In genomic region chr6:129581274-129581673, GRCm38 (mm10) we compare ENCODE assay signal across 13 mouse cellular contexts. TPM values are rescaled to one million over a fixed set of nuclear protein-coding genes. Genes with fewer than 3 reads are reported as not detected.
DNase-seq lines count a peak whose midpoint lies in the region; ATAC-seq and TF ChIP-seq lines count a peak whose summit lies in the region.
"Had no signal": no experiment of that assay in that cellular context is flagged by ENCODE, and none has a peak within 500 bp of the region (broad histone marks: within the 10 kb centered on the region; RNA-seq: fewer than 3 reads in every experiment).

No protein-coding gene starts in this region.

- H3K9ac ChIP-seq in hindbrain, postnatal 0 days (replicated peaks; ENCODE audit: low read length), result no peak overlapping the region
- H3K9ac ChIP-seq in hindbrain, embryonic 14.5 days, result no peak overlapping the region

- no peaks in the 10 kb centered on the region for H3K4me1 ChIP-seq in hindbrain, postnatal 0 days (ENCODE audit: insufficient read depth, low read length)
- no peaks in the 10 kb centered on the region for H3K4me1 ChIP-seq in hindbrain, embryonic 14.5 days (replicated peaks; ENCODE audit: control insufficient read depth, insufficient read depth, low read length)
- no peaks in the 10 kb centered on the region for H3K4me1 ChIP-seq in thymus, adult 2 months (replicated peaks; ENCODE audit: control insufficient read depth, insufficient read depth, low read length)

- TF ChIP-seq CTCF in hindbrain, postnatal 0 days (IDR thresholded peaks at IDR 0.05; ENCODE audit: low read depth), result peak; percentile 58
- no peak for TF ChIP-seq CTCF in thymus, adult 2 months (IDR thresholded peaks at IDR 0.05; ENCODE audit: borderline replicate concordance, control insufficient read depth, extremely low read depth, insufficient read depth, low read length, poor library complexity)

- H3K27me3 ChIP-seq in hindbrain, postnatal 0 days (ENCODE audit: insufficient read depth, low read length), result no peaks in the 10 kb centered on the region
- no peaks in the 10 kb centered on the region for H3K27me3 ChIP-seq in hindbrain, embryonic 14.5 days (ENCODE audit: control insufficient read depth, insufficient read depth, low read length)
- no peaks in the 10 kb centered on the region for H3K27me3 ChIP-seq in splenic B cell, adult 2 months (ENCODE audit: control insufficient read depth, insufficient read depth, low read length, poor library complexity, severe bottlenecking)
- no peaks in the 10 kb centered on the region for H3K27me3 ChIP-seq in thymus, adult 2 months (ENCODE audit: control insufficient read depth, insufficient read depth, low read length)

- DNase-seq in hindbrain, postnatal 0 days (ENCODE audit: low spot score), result peak; percentile 42
- no peak for DNase-seq in hindbrain, embryonic 14.5 days (ENCODE audit: low spot score)
- peak; percentile 15 for DNase-seq in retina, embryonic 14.5 days (ENCODE audit: low spot score)
- no peak for DNase-seq in retina, postnatal 1 day
- peak; percentile 32 for DNase-seq in T-cell, adult 2 months (ENCODE audit: low spot score)
- DNase-seq in splenic B cell, adult 2 months (ENCODE audit: low read depth, low spot score), result peak; percentile 64
- DNase-seq in heart, adult 8-10 months (ENCODE audit: low spot score), result no peak
- no peak for DNase-seq in thymus, adult 2 months

- TF ChIP-seq POLR2A in thymus, adult 2 months (IDR thresholded peaks at IDR 0.05; ENCODE audit: control insufficient read depth, extremely low read depth, insufficient read depth, low read length, poor library complexity), result no peak

- WGBS in hindbrain, postnatal 0 days, result 66% methylated on average over 4 of the region's 4 CpGs
- 70% methylated on average over 4 of the region's 4 CpGs for WGBS in hindbrain, embryonic 14.5 days
- 74% methylated on average over 4 of the region's 4 CpGs for WGBS in thymus, adult 2 months

- no peak overlapping the region for H3K4me3 ChIP-seq in hindbrain, postnatal 0 days (ENCODE audit: low read length)
- no peak overlapping the region for H3K4me3 ChIP-seq in hindbrain, embryonic 14.5 days (replicated peaks; ENCODE audit: low read length)
- H3K4me3 ChIP-seq in thymus, adult 2 months (ENCODE audit: control insufficient read depth, insufficient read depth, low read length), result no peak overlapping the region

- H3K27ac ChIP-seq in hindbrain, postnatal 0 days, result no peak overlapping the region
- no peak overlapping the region for H3K27ac ChIP-seq in hindbrain, embryonic 14.5 days
- H3K27ac ChIP-seq in thymus, adult 2 months (ENCODE audit: control insufficient read depth, insufficient read depth, low read length), result no peak overlapping the region

- no peaks in the 10 kb centered on the region for H3K36me3 ChIP-seq in hindbrain, postnatal 0 days (ENCODE audit: insufficient read depth, low read length)
- H3K36me3 ChIP-seq in hindbrain, embryonic 14.5 days (replicated peaks; ENCODE audit: control insufficient read depth, insufficient read depth), result no peaks in the 10 kb centered on the region
- H3K36me3 ChIP-seq in splenic B cell, adult 2 months (ENCODE audit: control insufficient read depth, insufficient read depth, low read length, poor library complexity, severe bottlenecking), result no peaks in the 10 kb centered on the region
- no peaks in the 10 kb centered on the region for H3K36me3 ChIP-seq in thymus, adult 2 months (ENCODE audit: control insufficient read depth, insufficient read depth, low read length)

- H3K9me3 ChIP-seq in hindbrain, postnatal 0 days (ENCODE audit: low read length), result no peaks in the 10 kb centered on the region
- no peaks in the 10 kb centered on the region for H3K9me3 ChIP-seq in hindbrain, embryonic 14.5 days (ENCODE audit: control insufficient read depth, low read length)

- no peak overlapping the region for H3K4me2 ChIP-seq in hindbrain, postnatal 0 days (ENCODE audit: low read depth, low read length)
- H3K4me2 ChIP-seq in hindbrain, embryonic 14.5 days (replicated peaks), result no peak overlapping the region
- H3K4me2 ChIP-seq: heart, embryonic 11.5 days had no signal

- ATAC-seq in hindbrain, postnatal 0 days, result no peak
- ATAC-seq in hindbrain, embryonic 14.5 days (ENCODE audit: low FRiP score), result no peak
- ATAC-seq: forebrain, embryonic 16.5 days; intestine, embryonic 16.5 days had no signal

RNA-seq across cellular contexts. Expression of gene Klre1, which starts 3.6 kb away (rescaled TPM):
- total RNA-seq in hindbrain, postnatal 0 days (2014; rRNA removed), result not detected in 2 replicates
- 0.21 TPM in 1 of 2 replicates, not detected in the other for polyA plus RNA-seq in hindbrain, postnatal 0 days (2015; fragmentation: Nextera tagmentation; extraction: Ambion mirVana)
- not detected in 2 replicates for polyA plus RNA-seq in hindbrain, embryonic 14.5 days (2014; fragmentation: Nextera tagmentation; extraction: Ambion mirVana)
- not detected for total RNA-seq in heart, adult 8-10 months (2022)
- 0.23 and 0.44 TPM in 2 replicates for polyA plus RNA-seq in thymus, adult 2 months (2012; rRNA removed)
- total RNA-seq: left cerebral cortex, adult 18-20 months had no signal
- polyA plus RNA-seq: embryonic facial prominence, embryonic 11.5 days; forebrain, embryonic 16.5 days; heart, embryonic 11.5 days; intestine, embryonic 16.5 days had no signal

RNA-seq across cellular contexts. Expression of gene Klrd1, which starts 10.3 kb away (rescaled TPM):
- not detected in 2 replicates for total RNA-seq in hindbrain, postnatal 0 days (2014; rRNA removed)
- polyA plus RNA-seq in hindbrain, postnatal 0 days (2015; fragmentation: Nextera tagmentation; extraction: Ambion mirVana), result not detected in 2 replicates
- not detected in 2 replicates for polyA plus RNA-seq in hindbrain, embryonic 14.5 days (2014; fragmentation: Nextera tagmentation; extraction: Ambion mirVana)
- under 1 TPM in 1 of 4 experiments, not detected in 3; 0.35 TPM for total RNA-seq in heart, adult 8-10 months (2022)
- 0.60 and 1.1 TPM in 2 replicates for polyA plus RNA-seq in thymus, adult 2 months (2012; rRNA removed)
- total RNA-seq: left cerebral cortex, adult 18-20 months had no signal
- polyA plus RNA-seq: embryonic facial prominence, embryonic 11.5 days; forebrain, embryonic 16.5 days; heart, embryonic 11.5 days had no signal

RNA-seq across cellular contexts. Expression of gene Klrk1, which starts 42.4 kb away (rescaled TPM):
- total RNA-seq in hindbrain, postnatal 0 days (2014; rRNA removed), result not detected in 2 replicates
- polyA plus RNA-seq in hindbrain, postnatal 0 days (2015; fragmentation: Nextera tagmentation; extraction: Ambion mirVana), result 0.05 and 0.13 TPM in 2 replicates
- polyA plus RNA-seq in hindbrain, embryonic 14.5 days (2014; fragmentation: Nextera tagmentation; extraction: Ambion mirVana), result 0.13 TPM in 1 of 2 replicates, not detected in the other
- under 1 TPM in 2 of 4 experiments, not detected in 2; 0.27 to 0.34 TPM for total RNA-seq in heart, adult 8-10 months (2022)
- polyA plus RNA-seq in thymus, adult 2 months (2012; rRNA removed), result 0.55 and 1.1 TPM in 2 replicates
- total RNA-seq: left cerebral cortex, adult 18-20 months had no signal
- polyA plus RNA-seq: embryonic facial prominence, embryonic 11.5 days; heart, embryonic 11.5 days had no signal

RNA-seq across cellular contexts. Expression of gene Gabarapl1, which starts 48.3 kb away (rescaled TPM):
- 272 and 286 TPM in 2 replicates for total RNA-seq in hindbrain, postnatal 0 days (2014; rRNA removed)
- 272 and 274 TPM in 2 replicates for polyA plus RNA-seq in hindbrain, postnatal 0 days (2015; fragmentation: Nextera tagmentation; extraction: Ambion mirVana)
- polyA plus RNA-seq in hindbrain, embryonic 14.5 days (2014; fragmentation: Nextera tagmentation; extraction: Ambion mirVana), result 74.7 and 80.9 TPM in 2 replicates
- total RNA-seq in heart, adult 8-10 months (2022), result 100 to 1,000 TPM; 118 to 204 (median 178) TPM
- polyA plus RNA-seq in thymus, adult 2 months (2012; rRNA removed), result 24.6 and 29.8 TPM in 2 replicates

Comparison
In these comparisons a context has a peak if more than half of its experiments do, and no peak if none do; other contexts are left out.
1. DNase-seq: peak in hindbrain, postnatal 0 days (single experiment), retina, embryonic 14.5 days (single experiment), T-cell, adult 2 months (single experiment) and splenic B cell, adult 2 months (single experiment); none in hindbrain, embryonic 14.5 days (single experiment), retina, postnatal 1 day (single experiment), heart, adult 8-10 months (single experiment) and thymus, adult 2 months (single experiment).